Mouse (Mus musculus) limb, embryonic 14.5 days (tissue): ENCODE measurements around the gene Atpaf2. TPM values are rescaled to one million over a fixed set of nuclear protein-coding genes. Genes with fewer than 3 reads are reported as not detected.
A peak's percentile ranks its signal among the peaks of the same experiment; 100 is the strongest.

Experiments
- ATAC-seq: fragments of 200-750 bp; cut with Nextera tagmentation; 2 replicates; pipeline ENCODE4 v1.8.0; 2017; ENCODE audit warnings: low read depth, moderate number of reproducible peaks, moderate TSS enrichment; ENCODE audit not compliant: low FRiP score
- DNase-seq: peaks from one replicate; pipeline ENCODE4 v3.0.0-alpha.2; 2015; ENCODE audit warnings: low spot score
- H3K27ac ChIP-seq: fragments of 300-500 bp; sonication (generic); replicated peaks from 2 replicates; pipeline ENCODE4 v1.5.1; 2014; ENCODE audit warnings: low read depth, mild to moderate bottlenecking, low read length, moderate library complexity, mixed read lengths
- H3K27me3 ChIP-seq: fragments of 300-500 bp; sonication (generic); 2 replicates; pipeline ENCODE4 v1.6.1; 2014; ENCODE audit warnings: low read length, mixed read lengths; ENCODE audit not compliant: control insufficient read depth, insufficient read depth
- H3K36me3 ChIP-seq: fragments of 300-500 bp; sonication (generic); 2 replicates; pipeline ENCODE4 v1.6.1; 2014; ENCODE audit warnings: mild to moderate bottlenecking, low read length, moderate library complexity, mixed read lengths; ENCODE audit not compliant: control insufficient read depth, insufficient read depth
- H3K4me1 ChIP-seq: fragments of 300-500 bp; sonication (generic); 2 replicates; pipeline ENCODE4 v1.6.1; 2014; ENCODE audit warnings: antibody characterized with exemption, low read length, mixed read lengths; ENCODE audit not compliant: control insufficient read depth, insufficient read depth
- H3K4me2 ChIP-seq: fragments of 300-500 bp; sonication (generic); replicated peaks from 2 replicates; pipeline ENCODE4 v1.6.1; 2014; ENCODE audit warnings: low read depth, mild to moderate bottlenecking, low read length, moderate library complexity; ENCODE audit not compliant: severe bottlenecking
- H3K4me3 ChIP-seq: fragments of 300-500 bp; sonication (generic); replicated peaks from 2 replicates; pipeline ENCODE4 v1.5.1; 2014; ENCODE audit warnings: low read length
- H3K9ac ChIP-seq: fragments of 300-500 bp; sonication (generic); 2 replicates; pipeline ENCODE4 v1.6.1; 2014; ENCODE audit warnings: mild to moderate bottlenecking, low read depth, low read length, moderate library complexity; ENCODE audit not compliant: severe bottlenecking
- H3K9me3 ChIP-seq: fragments of 300-500 bp; sonication (generic); 2 replicates; pipeline ENCODE4 v1.6.1; 2016; ENCODE audit warnings: low read length; ENCODE audit not compliant: control insufficient read depth
- POLR2A ChIP-seq: fragments of 200-500 bp; IDR thresholded peaks from 2 replicates; pipeline ENCODE4 v1.8.0; 2012; ENCODE audit warnings: inconsistent platforms, mild to moderate bottlenecking, moderate library complexity, borderline replicate concordance; ENCODE audit not compliant: insufficient read depth, insufficient read length; ENCODE audit errors: extremely low read depth
- WGBS: fragments of 180-500 bp; shearing (Covaris S2); extraction: QIAGEN DNeasy Blood & Tissue Kit; methylation state at CpG from one replicate; pipeline ENCODE4 v1.1.7; 2014; 5-methylcytosine and 5-hydroxymethylcytosine counted together
- polyA plus RNA-seq, 2 experiments: library from polyadenylated mRNA; depleted of rRNA in 1 of 2; stranded (reverse) in 1 of 2; unstranded in 1 of 2; fragments of >200 nt; fragmentation: Nextera tagmentation in 1 of 2; extraction: Ambion mirVana in 1 of 2; gene quantifications; 2 replicates each; pipeline versions ENCODE4 v1.2.1 to v1.2.3; 2012 to 2014

The Atpaf2 gene
- polyA plus RNA-seq, 2 experiments: 38.0 to 47.0 TPM

DNA sequence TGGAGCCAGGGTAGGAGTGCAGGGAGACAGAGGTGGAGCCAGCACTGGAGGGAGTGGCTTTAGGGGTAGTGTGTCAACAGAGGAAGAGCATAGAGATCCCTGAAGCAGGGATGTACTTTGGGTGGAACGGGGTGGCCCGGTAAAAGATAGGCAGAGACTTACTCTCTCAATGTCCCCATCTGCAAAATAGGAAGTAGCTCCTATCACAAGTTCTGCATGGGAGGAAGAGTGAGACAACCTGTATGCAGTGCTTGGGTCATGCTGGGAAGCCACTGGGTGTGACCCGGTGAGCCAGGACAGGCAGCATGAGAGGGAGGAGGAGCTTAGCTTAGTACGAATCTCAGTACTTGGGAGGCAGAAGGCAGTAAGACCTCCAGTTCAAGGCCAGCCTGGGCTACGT lies 59.1 kb downstream of the Atpaf2 start:
- H3K9ac ChIP-seq: no peak overlapping the region
- no peak for TF ChIP-seq POLR2A
- H3K4me1 ChIP-seq: no peaks in the 10 kb centered on the region
- no peaks in the 10 kb centered on the region for H3K36me3 ChIP-seq
- no peaks in the 10 kb centered on the region for H3K9me3 ChIP-seq
- ATAC-seq (no peak), DNase-seq (no peak)
- H3K27me3 ChIP-seq: no peaks in the 10 kb centered on the region
- H3K4me2 ChIP-seq: no peak overlapping the region
- no peak overlapping the region for H3K4me3 ChIP-seq
- 68% methylated on average over 5 of the region's 5 CpGs for WGBS
- H3K27ac ChIP-seq: no peak overlapping the region

DNA sequence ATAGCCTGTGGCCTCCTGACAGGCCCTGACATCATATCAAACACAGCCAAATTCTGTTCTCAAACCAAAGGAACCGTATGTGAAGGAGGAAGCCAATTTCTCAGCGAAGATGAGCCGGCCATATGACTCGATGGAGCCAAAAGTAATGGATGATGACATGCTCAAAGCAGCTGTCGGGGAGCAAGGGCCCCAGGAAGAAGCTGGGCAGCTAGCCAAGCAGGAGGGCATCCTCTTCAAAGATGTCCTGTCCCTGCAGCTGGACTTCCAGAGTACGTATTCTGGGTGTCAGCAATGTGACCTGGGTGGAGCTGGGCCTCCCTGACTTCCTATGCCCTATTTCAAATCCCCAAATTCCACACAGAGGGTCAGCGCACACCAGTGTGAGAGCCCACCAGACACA lies 59.7 kb downstream of the Atpaf2 start:
- H3K36me3 ChIP-seq: no peaks in the 10 kb centered on the region
- no peaks in the 10 kb centered on the region for H3K4me1 ChIP-seq
- DNase-seq (no peak), ATAC-seq (no peak)
- no peak overlapping the region for H3K27ac ChIP-seq
- WGBS: 78% methylated on average over 7 of the region's 7 CpGs
- no peaks in the 10 kb centered on the region for H3K27me3 ChIP-seq
- no peak overlapping the region for H3K4me2 ChIP-seq
- no peak overlapping the region for H3K4me3 ChIP-seq
- TF ChIP-seq POLR2A: no peak
- H3K9ac ChIP-seq: no peak overlapping the region
- no peaks in the 10 kb centered on the region for H3K9me3 ChIP-seq

DNA sequence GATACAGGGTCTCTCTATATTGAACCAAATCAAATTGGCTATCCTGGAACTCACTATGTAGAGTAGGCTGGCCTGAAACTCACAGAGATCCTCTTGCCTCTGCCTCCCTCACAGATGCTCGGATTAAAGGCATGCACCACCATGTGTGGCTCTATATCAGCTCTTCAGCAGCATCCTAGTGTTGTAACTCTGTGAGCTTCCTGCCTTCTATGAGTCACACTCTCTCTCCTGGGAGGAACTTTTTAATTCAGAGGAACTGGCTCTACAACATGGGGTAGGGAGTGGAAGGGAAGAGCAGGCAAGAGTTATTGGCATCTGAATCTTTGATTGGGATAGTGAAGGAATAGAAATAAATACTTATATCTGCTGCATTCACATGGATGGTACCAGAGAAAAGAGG lies 61.1 kb downstream of the Atpaf2 start:
- 41% methylated on average over 1 of the region's 1 CpGs for WGBS
- H3K4me3 ChIP-seq: no peak overlapping the region
- H3K9ac ChIP-seq: no peak overlapping the region
- H3K4me1 ChIP-seq: peaks cover 2% of the 10 kb centered on the region
- no peak for TF ChIP-seq POLR2A
- no peaks in the 10 kb centered on the region for H3K27me3 ChIP-seq
- ATAC-seq (no peak), DNase-seq (no peak)
- no peaks in the 10 kb centered on the region for H3K36me3 ChIP-seq
- no peak overlapping the region for H3K4me2 ChIP-seq
- no peaks in the 10 kb centered on the region for H3K9me3 ChIP-seq
- H3K27ac ChIP-seq: no peak overlapping the region

DNA sequence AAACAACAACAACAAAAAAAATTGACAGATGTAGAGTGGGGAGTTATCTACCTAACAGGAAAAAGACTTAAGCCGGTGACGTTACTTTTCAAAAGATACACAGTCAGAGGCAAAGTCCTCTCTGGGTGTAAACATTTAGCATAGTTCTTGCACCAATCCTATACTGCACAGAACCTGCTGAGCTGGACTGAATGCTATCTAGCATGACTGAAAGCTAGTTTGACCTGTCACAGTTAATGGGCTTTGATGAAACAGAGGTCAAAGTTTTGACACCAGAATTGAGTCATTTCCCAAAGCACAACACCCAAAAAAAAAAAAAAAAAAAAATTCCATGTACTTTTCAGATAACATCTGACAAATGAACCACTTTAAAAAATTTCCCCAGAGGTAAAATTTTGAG lies 62.3 kb downstream of the Atpaf2 start:
- no peak for ATAC-seq
- Histone ChIP-seq H3K36me3 (no peaks in the 10 kb centered on the region), H3K4me1 (peaks cover 11% of the 10 kb centered on the region), H3K4me3 (no peak overlapping the region), H3K9ac (no peak overlapping the region), H3K4me2 (no peak overlapping the region), H3K27me3 (no peaks in the 10 kb centered on the region), H3K9me3 (no peaks in the 10 kb centered on the region), H3K27ac (no peak overlapping the region)
- DNase-seq: no peak
- TF ChIP-seq POLR2A: no peak
- 89% methylated on average over 2 of the region's 2 CpGs for whole genome bisulfite sequencing

- ATAC-seq (peak; percentile 100), DNase-seq (peak; percentile 100)
- peak within 1 kb of the TSS; percentile 63 for H3K9ac ChIP-seq
- H3K4me1 ChIP-seq: peaks cover 11% of the 10 kb centered on the region
- H3K27ac ChIP-seq: peak within 1 kb of the TSS; percentile 19; the same call in 1 of the 2 replicates
- H3K36me3 ChIP-seq: no peaks in the 10 kb centered on the region
- H3K4me3 ChIP-seq: peak within 1 kb of the TSS; percentile 69
- no peak for TF ChIP-seq POLR2A
- no peaks in the 10 kb centered on the region for H3K27me3 ChIP-seq
- H3K4me2 ChIP-seq: peak within 1 kb of the TSS; percentile 88
- WGBS: under 1% methylated on average over 53 of the region's 57 CpGs
- H3K9me3 ChIP-seq: no peaks in the 10 kb centered on the region
These were observed 65.5 kb downstream of the Atpaf2 start, which contains the start of the genes Tom1l2 and Drc3 for GRCm38 (mm10) chr11:60352559-60353411. Gene Tom1l2 (minus strand): TSS chr11:60352905. Gene Drc3 (plus strand): TSS chr11:60353329.
